Mouse (Mus musculus): ENCODE data around the gene Syt2.

GRCm38 (mm10) chr1:134796536-134796935, 150.1 kb downstream of the Syt2 start:
- TF ChIP-seq CTCF (IDR thresholded peaks at IDR 0.05; ENCODE audit: extremely low read depth, insufficient read depth, insufficient read length, insufficient replicate concordance) = no peak
- no peak for TF ChIP-seq POLR2A (IDR thresholded peaks at IDR 0.05; ENCODE audit: low read depth, low read length)

All from spleen, adult 2 months (tissue).